Mouse (Mus musculus) cerebellum, adult 18-20 months (tissue): ENCODE measurements around the gene Cd4.
"Not testable (repeated sequence)": the region's sequence is repeated elsewhere in the genome, so short reads cannot be mapped to it uniquely, and the experiment has no call there.

ENCODE experiments used
- DNase-seq, 2 experiments: peaks; one replicate each; pipeline ENCODE4 v3.0.0; 2021

Cd4 gene

DNA sequence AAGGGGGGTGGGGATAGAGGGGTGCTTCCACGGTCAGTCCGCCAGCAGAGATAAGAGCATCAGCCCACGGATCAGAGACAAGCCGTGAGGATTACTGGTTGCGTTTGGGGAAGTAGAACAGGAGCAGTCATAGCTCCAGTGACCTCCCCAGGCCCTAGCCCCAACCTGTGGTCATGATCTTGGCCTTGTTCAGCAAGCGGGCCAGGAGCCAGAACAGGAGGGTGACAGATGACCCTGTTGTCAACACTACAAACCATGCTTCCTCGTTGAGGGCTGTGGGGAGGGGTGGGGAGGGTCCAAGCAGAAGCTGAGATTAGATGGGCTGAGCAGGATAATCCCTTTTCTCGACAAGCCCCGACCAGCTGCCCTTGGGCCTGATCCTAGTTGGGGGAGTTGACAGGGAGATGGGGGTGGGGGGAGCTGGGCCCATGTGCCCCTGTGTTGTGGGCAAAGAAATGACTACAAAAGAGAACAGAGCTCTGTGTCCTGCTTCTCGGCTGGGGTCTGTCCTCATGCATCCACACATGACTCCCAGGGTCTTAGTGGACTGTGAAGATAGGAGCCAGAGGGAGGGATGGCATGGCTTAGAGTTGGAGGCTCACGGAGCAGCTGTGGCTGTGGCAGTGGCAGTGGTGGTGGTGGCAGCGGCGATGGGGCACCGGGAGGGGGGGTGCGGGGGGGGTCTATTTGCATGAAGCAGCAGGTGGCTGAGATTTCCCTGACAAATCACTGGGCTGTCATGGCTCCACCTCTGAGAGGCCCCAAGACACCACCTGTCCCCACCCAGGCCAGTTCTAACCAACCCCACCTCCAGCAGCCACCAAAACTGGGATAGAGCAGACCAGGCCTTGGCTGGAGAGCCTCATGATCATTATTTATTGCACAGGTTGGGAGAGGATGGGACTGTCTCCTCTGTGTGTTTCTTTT lies 47.5 kb downstream of the Cd4 start, which contains the start of gene Gnb3:
TSS of gene Gnb3 (minus strand) at position 35 of the 927 bp plus-strand sequence.
- DNase-seq, result no peak

DNA sequence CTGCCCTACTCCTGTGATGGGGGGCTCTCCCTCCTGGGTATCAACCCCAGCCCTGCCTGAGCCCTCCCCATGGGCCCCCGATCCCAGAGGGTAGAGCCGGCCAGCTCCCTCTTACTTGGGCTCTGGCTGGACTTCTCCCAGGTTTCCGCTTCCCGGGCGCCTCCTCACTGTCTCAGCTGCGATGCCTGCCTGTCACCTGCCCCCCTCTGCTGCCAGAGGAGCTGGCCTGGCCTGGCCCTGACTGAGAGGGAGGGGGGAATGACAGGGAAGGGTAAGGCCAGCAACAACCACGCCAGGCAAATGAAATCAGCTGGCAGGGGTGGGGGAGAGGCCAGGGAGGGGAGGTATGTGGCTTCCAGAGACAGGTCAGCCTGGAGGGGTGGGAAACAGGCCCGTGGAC lies 48.2 kb downstream of the Cd4 start:
- DNase-seq, result no peak

DNA sequence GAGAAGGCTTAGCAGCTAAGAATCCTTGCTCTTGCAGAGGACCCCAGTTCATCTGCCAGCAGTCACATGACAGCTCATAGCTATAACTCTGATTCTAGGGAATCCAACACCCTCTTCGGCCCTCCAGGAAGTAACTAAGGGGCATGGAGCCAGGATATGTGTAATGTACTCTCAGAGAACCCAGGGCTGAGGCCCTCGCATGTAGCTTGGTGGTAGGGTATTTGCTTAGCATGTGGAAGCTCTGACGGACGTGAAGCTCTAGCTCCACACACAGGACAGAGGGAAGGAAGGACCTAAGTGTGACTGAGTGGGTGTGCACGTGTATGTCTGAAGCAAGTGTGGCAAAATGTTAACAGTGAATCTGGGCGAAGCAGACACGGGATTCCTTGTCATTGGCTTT lies 51.6 kb downstream of the Cd4 start:
- no peak for DNase-seq

DNA sequence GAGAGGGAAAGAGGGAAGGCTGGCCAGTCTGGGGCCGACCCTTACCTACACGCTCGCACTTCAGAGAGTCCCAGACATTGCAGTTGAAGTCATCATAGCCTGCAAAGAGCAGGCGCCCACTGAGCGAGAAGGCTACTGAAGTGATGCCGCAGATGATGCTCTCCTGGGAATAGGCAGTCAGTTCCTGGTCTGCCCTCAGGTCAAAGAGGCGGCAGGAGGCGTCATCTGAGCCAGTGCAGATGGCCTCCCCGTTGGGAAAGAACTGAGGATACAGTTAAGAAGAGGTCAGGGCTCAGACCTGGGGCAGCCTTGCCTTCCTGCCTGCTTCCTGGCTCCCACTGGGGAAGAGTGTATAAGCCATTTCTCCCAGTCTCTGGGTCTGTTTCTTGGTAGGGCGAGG lies 52.5 kb downstream of the Cd4 start:
- no peak for DNase-seq

DNA sequence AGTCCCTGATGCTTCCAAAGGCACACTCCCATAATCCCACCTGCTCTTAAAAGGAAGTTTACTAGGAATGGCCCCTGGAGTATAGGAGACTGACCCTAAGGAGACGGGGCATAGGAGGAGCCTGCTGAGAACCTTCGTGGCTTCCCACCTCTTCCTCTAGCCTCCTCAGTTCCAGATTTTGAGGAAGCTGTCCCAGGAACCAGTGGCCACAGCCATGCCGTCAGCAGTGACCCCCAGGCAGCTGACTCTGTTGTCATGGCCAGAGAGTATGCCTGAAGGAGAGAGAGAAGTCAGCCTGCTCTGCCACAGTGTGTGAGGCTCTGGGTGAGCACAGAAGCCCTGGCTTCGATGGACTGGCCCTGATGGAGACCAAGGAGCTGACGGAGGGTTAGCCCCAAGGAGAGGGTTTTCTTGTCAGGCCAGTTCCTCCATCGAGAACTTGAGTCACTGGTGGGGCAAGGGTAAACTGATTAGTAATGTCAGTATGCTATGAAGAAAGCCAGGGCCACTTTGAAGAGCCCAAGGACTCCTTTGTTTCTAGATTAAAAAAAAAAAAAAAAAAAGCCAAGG lies 53.4 kb downstream of the Cd4 start:
- no peak for DNase-seq

DNA sequence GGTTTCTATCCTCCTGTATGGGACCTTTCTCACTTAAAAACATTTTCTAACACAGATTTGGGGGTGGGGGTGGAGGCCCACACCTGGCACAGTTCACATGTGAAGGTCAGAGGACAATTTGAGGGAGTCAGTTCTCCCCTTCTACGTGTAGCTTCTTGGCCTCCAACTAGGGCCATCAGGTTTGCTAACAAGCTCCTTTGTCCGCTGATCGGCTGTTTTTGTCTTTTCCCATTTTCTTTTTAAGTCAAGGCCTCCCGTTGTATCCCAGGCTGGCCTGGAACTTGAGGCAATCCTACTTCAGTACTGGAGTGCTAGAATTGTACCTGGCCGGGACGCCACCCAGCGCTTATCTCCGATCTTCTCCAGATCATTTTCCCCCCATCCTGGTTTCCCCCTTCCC lies 56.4 kb downstream of the Cd4 start:
- DNase-seq, result no peak

DNA sequence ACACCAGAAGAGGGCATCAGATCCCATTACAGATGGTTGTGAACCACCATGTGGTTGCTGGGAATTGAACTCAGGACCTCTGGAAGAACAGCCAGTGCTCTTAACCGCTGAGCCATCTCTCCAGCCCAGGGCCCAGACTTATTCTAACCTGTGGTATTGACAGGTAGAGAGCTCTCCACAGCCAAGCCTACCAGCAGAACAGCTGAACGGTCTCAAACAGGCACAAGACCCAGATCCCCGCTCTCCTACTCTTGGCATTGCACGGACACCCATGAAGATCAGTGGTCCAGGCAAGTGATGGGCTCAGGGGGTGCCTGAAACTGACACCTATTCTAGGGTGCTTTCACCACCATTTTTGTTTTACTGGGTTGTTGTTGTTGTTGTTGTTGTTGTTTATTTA lies 56.8 kb downstream of the Cd4 start:
- DNase-seq, result not testable (repeated sequence)

DNA sequence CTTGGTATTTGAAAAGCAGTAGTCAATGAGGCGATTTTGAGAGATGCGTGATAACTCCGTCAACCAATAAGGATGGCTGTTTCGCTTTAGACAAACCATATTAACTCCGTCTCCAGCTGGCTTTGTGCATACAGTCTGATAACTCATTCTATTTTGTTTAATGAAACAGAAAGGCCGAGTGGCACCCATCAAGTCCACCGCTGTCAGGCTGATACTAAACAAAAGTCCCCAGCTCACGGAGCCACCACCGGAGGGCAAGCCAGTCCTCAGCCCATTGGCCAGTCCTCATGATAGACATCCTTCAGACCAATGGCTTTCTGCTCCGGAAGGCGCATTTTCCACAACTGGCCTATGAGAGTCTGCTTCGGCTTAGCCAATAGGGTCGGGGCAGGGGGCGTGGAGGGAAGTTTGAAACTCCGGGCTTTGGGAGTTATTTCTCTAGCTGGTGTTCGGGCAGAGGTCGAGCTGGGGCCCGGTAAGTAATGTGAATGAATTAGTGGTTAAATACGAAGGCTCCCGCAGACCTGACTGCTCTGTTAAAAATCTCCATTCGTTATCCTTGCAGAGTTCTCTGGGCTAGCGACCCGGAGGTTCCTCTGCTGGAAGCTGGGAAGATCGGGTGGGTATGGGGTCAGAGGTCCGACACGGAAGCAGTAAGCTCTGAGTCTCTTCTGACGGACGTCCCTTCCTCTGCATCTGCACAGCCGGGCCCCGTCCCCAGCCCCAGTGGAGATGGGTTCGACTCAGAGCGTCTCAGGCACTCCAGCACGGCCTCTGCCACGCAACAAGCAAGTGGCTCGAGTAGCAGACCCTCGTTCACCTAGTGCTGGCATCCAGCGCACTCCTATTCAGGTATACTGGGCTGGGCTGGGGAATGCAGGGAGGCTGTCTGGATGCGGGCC lies 58.0 kb downstream of the Cd4 start:
- DNase-seq, result peak; percentile 87 to 96

DNA sequence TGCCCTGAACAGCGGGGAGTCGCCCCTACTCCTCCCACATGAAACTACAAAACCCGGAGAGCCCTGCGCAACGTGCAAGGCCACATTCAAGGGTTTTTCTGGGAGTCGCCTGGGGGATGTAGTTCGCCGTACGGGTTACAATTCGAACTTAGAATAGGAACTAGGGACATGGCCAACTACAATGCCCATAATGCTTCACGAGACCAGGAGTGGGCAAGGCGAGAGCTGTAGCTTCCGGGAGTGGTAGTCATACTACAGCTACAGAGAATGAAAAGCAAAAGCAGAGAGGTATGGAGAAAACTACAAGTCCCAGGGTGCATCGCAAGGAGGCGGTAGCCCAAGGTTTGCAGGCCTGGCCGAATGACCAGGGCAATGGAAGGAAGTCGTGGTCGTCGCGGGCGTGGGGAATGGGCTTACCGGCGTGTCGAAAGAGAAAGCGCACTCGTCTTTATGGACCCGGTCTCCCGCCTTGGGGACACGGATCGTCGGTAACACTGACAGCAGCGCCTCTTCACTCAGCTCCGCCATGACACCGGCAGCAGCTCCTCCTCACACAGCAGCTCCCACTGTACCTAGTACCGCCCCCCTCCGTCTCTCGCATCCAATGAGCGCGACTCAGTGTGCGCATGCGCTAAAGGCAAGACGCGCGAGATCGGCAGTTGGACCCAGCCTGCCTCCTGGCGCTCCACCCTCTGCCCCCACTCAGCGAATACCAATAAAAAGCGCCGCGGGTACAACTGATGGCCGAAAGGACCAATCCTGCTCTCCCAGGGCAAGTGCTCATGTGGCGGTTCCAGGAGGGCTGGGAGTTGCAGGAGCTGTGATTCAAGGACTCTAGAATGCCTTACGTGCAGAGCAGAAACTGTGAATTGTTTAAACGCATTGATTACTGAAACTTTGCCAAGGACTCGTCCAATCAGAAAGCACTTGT lies 58.9 kb downstream of the Cd4 start, which contains the start of the genes Usp5 and Cdca3:
TSS of gene Usp5 (minus strand) at position 617 of the 931 bp plus-strand sequence.
TSS of gene Cdca3 (plus strand) at position 680 of the 931 bp plus-strand sequence.
- peak; percentile 97 to 99 for DNase-seq

DNA sequence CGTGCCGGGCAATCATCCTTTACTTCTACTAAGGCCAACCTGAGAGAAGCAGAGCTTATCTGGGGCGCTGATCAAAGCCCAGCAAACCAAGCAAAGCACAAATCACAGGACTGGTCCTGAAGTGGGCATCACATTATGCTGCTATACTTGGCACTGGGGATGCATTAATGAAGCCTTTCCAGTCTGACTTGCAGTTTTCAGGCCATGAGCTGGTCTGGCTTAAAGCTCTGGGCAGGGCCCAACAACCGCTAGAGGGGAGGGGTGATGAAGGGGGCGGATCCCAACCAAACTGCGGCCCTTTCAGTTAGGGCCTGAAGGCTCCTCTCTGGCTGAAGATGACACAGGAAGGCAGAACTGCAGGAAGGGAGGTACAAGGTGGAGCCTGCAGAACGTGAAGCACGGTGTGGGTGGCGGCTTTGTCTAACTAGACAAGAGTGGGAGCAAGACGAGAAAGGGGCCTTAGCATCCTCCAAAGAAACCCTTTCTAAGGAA lies 59.9 kb downstream of the Cd4 start:
- peak; percentile 40 to 44 for DNase-seq

DNA sequence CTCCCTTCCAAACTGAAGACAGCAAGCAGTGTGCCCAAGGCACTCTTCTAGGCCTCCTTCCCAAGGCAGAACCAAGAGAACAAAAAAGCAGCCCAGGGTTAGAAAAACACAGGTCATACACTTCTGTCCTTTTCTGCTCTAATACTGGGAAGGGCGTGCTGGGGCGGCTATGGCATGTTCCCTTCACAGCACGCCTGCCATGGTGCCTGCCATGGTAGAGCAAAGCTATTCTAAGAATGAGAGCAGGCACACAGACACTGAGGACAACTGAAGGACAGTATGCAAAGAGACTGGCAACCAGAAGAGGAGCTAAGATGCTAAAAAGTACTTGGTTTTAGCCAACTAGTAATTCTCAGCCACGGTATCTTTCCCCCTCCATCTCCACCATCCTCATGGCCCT lies 66.0 kb downstream of the Cd4 start:
- no peak for DNase-seq

DNA sequence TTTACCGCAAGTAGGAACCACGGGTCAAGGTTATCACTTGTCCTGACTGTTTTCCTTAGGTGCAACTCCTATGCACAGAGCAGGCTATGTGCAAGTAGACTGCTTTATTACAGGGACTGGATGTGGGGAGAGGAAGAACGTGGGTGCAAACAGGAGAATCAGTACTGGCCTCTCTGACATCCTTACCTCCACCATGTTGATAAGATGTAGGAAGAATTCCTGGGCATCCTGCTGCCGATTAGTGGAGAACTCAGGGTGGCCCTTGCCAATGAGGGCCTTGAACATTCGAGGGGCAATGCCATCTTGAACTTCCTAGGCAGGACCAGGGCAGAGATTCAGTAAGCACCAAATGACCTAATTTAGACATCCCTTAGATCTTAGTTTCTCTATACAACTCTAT lies 67.1 kb downstream of the Cd4 start:
- no peak for DNase-seq

DNA sequence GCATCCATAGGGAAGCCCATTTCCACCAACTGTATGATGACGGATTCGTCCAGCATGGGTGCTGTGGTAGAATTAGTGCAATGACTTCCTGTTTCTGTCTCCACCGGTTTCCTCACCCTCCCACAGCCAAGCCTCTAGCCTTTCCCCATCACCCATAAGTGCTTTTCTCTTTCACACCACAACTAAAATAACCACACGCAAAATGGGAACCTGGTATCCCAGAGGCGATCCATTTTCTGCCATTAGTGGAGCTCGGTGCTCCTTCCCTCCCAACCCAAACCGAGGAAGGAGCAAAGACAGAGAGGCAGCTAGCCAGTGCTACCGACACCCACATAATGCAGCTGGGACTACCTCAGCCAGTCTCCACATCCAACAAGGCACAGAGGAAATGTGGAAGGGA lies 70.0 kb downstream of the Cd4 start:
- DNase-seq, result no peak

DNA sequence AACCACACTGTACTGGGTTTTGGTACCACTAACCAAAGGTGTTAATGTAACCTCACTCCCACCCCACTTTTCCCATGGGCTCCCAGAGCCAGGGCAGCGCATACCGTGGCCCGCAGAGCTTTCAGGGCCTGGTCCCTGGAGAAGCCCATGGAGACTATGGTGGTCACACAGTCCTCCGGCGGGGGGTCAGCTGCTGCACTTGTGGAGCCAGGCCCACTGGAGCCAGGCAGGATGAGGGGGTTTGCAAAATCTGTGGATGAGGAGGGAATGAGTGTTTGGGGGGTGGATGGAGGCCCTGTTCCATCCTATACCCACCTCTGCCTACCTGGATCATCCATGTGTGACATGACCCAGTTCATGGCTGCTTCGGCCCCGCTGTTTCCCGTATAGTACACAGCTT lies 70.5 kb downstream of the Cd4 start:
- peak in 1 of 2 experiments; percentile 7 for DNase-seq

DNA sequence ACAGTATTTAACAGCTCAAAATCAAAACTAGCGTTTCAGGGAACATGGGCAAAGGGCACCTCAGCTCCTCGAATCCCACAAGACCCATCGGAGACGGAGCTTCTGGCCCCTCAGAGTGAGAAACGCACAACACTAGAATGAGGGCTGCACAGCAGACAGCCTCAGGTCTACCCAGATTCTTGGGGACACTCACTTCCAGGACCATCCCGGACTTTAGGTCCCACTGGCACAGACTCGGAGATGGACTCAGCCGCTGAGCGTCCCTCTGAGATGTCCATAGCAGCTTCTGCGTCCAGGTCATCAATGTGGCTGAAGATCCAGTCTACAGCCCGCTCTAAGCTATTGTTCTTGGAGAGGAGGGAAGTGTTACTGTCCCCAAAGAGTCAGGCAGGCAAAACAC lies 70.9 kb downstream of the Cd4 start:
- DNase-seq, result peak in 1 of 2 experiments; percentile 4

DNA sequence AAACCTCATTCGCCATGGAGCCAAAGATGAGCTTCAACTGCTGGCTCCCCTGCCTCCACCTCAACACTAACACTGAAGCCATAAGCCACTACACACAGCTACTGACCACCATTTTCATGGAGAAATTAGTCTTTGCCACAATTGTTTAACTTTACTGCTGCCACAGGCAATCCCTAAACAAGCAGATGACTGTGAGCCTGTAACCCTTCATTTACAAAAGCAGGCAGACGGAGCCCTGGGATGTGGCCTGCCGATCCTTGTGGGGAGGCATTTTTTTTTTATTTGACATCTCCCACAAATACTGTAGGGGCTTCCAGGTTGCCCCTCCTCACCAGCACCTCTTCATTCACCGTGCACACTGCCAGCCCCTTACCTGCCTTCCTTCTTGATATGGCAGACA lies 71.4 kb downstream of the Cd4 start:
- DNase-seq, result no peak

DNA sequence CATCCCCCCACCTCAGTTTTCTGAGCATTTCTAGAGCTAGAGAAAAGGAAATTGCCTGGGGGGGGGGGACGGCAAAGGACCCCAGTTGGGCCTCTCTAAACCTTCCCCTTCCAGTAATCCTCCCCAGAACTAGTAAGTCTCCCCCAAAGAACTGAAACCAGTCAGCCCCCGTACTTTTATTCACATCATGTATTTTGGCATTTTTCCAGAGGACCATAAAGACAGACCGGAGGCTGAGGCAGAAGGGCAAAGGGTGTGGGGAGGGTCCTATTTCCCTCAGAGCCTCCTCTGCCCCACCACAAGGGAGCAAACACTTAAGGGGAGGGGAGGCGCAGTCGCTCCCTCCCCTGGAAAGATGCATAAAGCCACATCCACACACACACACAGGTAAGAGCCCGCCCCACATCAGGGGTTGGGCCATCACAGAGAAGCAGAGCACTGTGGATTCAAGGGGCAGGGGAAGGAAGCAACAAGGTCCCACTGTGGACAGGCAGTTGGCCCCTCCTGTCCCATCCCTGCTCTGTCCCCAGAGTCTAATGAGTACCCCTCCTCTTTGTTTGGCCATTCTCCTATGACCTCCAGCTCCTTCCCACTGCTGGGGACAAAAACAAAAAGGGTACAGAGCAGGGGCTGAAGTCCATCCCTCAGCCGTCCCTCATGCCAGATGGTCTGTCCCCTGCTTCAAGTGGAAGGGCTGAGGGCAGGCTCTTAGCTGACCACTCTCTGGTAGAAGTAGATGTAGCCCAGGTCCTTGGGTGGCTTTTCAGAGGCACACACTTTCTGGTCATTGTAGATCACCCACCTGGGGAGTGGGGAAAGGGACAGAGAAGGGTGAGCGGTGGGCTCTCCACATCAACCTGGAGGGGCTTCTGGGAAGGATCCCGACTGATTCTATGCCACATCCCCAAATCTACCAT lies 72.9 kb downstream of the Cd4 start:
- DNase-seq, result peak in 1 of 2 experiments; percentile 12
